Mouse (Mus musculus): ENCODE data around the gene Spout1.

The Spout1 gene

DNA sequence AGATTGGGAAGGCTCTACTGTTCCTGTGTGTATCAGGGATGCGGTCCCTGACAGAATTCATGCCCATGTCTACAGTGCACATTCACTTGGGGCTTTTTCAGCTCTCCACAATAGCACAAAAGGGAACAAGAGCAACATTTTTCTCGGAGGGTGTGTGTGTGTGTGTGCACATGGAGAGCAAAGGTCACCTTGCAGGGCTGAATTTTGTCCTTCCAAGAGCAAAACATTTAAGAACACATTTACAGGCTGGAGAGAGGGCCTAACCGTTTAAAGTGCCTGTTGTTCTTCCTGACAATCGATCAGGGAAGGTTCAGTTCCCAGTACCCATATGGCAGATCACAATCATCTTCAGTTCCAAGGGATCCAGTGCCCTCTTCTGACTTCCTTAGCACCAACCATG, 48.1 kb downstream of the Spout1 start:
- DNase-seq (ENCODE audit: low spot score) = no peak

DNA sequence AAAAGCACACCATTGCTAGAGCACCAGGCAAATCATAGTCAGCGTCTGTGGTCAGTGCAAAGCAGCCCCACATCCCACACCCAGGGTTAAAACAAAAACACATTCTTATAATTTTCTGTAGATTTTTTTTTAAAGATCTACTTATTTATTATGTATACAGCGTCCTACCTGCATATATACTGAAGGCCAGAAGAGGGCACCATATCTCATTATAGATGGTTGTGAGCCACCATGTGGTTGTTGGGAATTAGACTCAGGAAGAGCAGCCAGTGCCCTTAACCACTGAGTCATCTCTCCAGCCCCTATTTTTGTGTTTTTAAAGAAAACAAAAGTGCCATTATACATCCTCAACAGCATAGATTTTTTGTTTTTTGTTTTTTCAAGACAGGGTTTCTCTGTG, 49.5 kb downstream of the Spout1 start:
- no peak for DNase-seq (ENCODE audit: low spot score)

DNA sequence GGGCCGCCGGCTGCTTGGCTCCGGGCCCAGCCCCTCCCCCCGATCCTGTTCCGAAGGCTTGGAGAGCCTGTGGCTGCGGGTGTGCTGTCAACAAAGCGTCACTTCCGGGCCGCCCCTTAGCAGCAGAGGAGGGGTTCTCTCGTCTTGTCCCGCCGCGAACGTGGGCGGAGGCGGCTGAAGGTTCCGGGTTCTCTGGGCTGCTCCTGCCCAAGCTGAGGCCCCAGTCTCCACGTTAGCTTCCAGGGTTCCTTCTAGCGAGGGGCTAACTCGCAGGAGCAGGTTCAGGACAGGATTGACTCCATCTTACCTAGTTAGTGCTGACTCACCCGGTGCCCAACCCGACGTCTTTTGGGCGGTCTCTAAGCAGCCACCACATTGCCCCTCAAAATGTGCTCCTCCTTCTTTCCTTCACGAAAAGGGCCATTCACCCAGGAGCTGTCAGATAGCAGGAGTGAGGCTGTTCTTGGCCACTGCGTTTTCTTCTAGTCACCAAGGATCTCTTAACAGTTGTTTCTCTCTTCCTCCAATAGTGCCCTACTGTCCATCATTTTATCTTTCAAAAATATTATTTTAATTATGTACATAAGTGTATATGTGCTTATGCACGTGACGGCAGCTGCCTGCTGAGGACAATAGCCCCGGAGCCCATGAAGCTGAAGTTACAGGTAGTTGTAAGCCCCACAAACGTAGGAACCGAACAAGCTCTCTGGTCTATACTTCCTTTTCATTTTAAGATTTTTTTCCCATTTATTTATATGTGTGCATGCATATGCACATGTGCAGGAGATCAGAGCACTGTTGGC, 53.6 kb downstream of the Spout1 start, which contains the start of gene Zer1:
Zer1 (minus strand) TSS at position 114 of the 803 bp plus-strand sequence.
- DNase-seq (ENCODE audit: low spot score) = peak; percentile 93

- no peak for DNase-seq (ENCODE audit: low spot score)
Observed at GRCm38 (mm10) chr2:30123729-30124471, 54.4 kb downstream of the Spout1 start.
